Mouse (Mus musculus): ENCODE data around the gene Olfr275.
"Not testable (repeated sequence)": the region's sequence is repeated elsewhere in the genome, so short reads cannot be mapped to it uniquely, and the experiment has no call there.

Gene Olfr275

DNA sequence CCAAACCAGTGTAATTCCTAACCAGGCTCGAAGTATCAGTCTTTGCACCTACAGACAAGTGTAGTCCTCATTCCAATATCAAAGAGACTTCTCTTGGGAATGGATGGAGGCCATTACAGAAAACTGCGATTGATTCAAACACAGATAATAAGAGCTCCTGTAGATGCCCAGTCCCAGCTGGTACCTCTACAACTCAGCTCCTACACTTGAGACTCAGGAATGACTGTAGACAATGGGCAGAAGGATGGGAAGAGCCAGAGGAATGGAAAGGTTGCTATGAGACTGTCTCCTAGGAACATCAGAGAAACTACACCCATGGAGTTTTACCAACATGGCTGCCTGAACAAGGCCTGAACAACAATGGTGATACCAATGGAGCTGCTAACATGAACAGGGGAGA lies at the start of gene Olfr275:
TSS of gene Olfr275 (plus strand) at position 301 of the 400 bp plus-strand sequence.
- no peak for DNase-seq (ENCODE audit: extremely low read depth, low read depth, low spot score)

DNA sequence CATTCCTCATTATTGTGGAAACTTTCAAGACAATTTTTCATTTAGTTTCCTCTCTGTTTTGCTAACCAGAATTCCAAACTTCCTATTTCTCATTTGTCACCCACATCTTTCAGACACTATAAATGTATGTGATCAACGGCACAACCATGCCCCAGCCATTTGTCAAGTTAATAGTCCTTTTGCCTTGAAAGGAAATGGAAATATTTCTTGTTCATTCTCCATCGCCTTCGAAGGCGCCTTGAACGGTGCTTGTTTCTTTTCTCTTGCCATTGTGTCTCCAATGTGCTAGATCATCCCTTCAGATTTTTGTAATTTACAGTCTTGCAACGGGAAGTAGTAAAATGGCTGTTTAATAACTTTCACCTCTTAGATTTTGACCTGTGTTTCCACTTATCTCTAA lies 48.8 kb upstream of the Olfr275 start:
- no peak for DNase-seq (ENCODE audit: extremely low read depth, low read depth, low spot score)

DNA sequence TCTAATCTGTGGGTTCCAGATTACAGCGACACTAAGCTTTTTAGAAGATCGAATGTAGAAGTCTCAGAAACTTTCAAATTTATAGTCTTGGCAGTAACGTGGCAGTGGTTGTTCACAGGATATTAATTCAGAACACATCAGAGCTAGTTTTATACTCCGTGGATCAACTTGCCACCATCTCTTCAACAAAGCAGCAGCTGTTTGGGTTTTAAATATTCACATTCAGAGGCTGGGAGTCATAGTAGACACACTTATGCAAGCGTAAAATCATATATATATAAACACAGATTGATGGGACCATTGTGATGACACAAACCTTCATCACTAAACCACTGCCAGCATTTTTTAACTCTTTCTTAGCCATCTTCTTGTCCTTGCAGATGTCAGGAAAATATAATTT lies 42.2 kb upstream of the Olfr275 start:
- DNase-seq (ENCODE audit: extremely low read depth, low read depth, low spot score): no peak

GRCm38 (mm10) chr4:52800013-52800412 lies 14.4 kb upstream of the Olfr275 start:
- DNase-seq (ENCODE audit: extremely low read depth, low read depth, low spot score): no peak

DNA sequence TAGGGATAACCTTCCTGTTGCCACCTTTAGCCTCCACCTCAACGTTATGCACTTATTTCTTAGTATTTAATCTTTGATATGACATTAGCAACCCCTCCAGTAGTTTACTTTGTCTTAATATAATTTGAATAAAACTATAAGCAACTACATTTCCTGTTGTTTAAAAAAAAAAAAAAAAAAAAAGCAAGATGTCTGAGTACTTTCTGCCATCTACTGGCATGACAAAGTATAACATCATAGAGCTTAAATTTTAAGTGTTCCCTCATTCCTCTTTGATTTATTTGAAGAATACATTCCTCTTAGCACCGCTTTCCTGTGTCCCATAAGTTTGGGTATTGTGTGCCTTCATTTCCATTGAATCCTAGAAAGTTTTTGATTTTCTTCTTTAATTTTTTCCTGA lies 2.5 kb upstream of the Olfr275 start:
- DNase-seq (ENCODE audit: extremely low read depth, low read depth, low spot score): no peak

DNA sequence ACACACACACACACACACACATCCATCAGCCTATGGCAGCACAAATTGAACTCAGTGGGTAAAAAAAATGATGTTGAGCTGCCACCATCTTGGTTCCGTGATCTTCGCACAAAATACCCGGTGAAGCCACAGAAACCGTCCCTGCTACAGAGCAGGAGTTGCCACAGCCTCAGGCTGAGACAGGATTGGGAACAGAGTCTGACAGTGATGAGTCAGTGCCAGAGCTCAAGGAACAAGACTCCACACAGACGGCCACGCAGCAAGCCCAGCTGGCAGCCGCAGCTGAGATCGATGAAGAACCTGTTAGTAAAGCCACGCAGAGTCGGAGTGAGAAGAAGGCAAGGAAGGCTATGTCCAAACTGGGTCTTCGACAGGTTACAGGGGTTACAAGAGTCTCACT lies 7.0 kb downstream of the Olfr275 start:
- DNase-seq (ENCODE audit: extremely low read depth, low read depth, low spot score): no peak

GRCm38 (mm10) chr4:52845411-52845810 lies 31.0 kb downstream of the Olfr275 start:
- not testable (repeated sequence) for DNase-seq (ENCODE audit: extremely low read depth, low read depth, low spot score)

DNA sequence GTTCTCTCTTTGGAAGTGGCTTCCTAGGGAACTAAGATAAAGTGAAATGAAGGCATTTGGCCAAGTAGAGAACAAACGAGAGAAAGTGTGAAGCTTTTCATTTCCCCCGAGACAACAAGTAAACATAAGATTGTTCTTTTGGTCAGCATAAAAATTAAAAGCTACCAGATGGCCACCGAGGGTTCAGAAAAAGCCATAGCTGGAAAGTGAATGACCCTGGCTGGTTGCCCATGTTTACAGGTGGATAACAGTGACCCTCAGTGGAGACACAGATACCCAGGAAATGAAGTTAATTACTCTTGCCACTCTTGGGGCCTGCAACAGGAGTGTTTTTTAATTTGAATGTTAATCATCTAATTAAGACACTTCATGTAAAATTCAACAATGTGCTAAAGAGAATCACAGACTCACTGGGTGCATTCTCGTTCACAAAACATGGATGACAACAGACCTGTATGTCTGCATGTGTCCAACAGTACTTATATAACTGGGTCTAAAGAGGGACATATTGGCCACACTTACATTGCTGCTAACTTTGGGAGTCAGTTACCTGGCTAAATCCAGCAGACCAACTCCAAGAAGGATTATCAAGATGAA lies 34.7 kb downstream of the Olfr275 start:
- no peak for DNase-seq (ENCODE audit: extremely low read depth, low read depth, low spot score)

GRCm38 (mm10) chr4:52849672-52850071 lies 35.3 kb downstream of the Olfr275 start:
- DNase-seq (ENCODE audit: extremely low read depth, low read depth, low spot score): no peak

GRCm38 (mm10) chr4:52859136-52859535 lies 44.7 kb downstream of the Olfr275 start, which contains the start of gene Olfr273:
Olfr273 (minus strand) TSS chr4:52859236.
- DNase-seq (ENCODE audit: extremely low read depth, low read depth, low spot score): no peak

DNA sequence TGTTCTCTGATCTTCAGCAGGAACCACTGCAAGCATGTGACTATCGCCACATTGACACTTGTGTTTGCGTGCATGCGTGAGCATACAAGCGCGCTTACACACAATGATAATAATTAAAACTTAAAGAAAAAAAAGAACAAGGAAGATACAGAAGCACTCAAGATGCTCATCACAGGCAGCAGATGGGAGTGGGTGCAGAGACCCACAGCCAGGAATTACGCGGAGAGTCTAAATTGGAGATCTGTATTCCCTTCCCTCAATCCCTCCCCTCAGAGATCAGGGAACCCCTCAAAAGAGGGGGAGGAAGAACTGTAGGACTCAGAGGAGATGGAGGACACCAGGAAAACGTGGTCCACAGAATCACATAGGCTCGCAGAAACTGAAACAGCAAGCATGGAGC lies 49.8 kb downstream of the Olfr275 start:
- DNase-seq (ENCODE audit: extremely low read depth, low read depth, low spot score): no peak

All from fat pad, adult 2 months (tissue).